ENCODE assay signal across 9 mouse cellular contexts in genomic region chr11:53762426-53762825, GRCm38 (mm10). TPM values are rescaled to one million over a fixed set of nuclear protein-coding genes. Genes with fewer than 3 reads are reported as not detected.
DNase-seq lines count a peak whose midpoint lies in the region; ATAC-seq and TF ChIP-seq lines count a peak whose summit lies in the region.
"Had no signal": no experiment of that assay in that cellular context is flagged by ENCODE, and none has a peak within 500 bp of the region (broad histone marks: within the 10 kb centered on the region; RNA-seq: fewer than 3 reads in every experiment).

No protein-coding gene starts in this region.

- H3K79me2 ChIP-seq in CH12.LX (replicated peaks; ENCODE audit: control insufficient read depth, extremely low read depth, insufficient read depth, poor library complexity, severe bottlenecking): no peaks in the 10 kb centered on the region

- peak overlapping the region; percentile 47 for H3K4me3 ChIP-seq in heart, embryonic 13.5 days
- H3K4me3 ChIP-seq in CH12.LX (replicated peaks in 1 of 3; ENCODE audit: low read depth in 2 of 3, low read length in 2 of 3, poor library complexity in 1 of 3): peak overlapping the region in 1 of 3 experiments; percentile 58
- no peak overlapping the region for H3K4me3 ChIP-seq in forebrain, embryonic 11.5 days (ENCODE audit: low read depth, low read length)
- H3K4me3 ChIP-seq in liver, embryonic 12.5 days: peak overlapping the region; percentile 55

- no peaks in the 10 kb centered on the region for H3K27me3 ChIP-seq in heart, embryonic 13.5 days (replicated peaks)
- peaks cover 7% of the 10 kb centered on the region for H3K27me3 ChIP-seq in CH12.LX (replicated peaks)
- H3K27me3 ChIP-seq in forebrain, embryonic 11.5 days (ENCODE audit: control insufficient read depth, insufficient read depth, low read length): peaks cover 9% of the 10 kb centered on the region; the same call in 1 of the 2 replicates
- peaks cover 28% of the 10 kb centered on the region for H3K27me3 ChIP-seq in liver, embryonic 12.5 days (replicated peaks)

- no peak for TF ChIP-seq POLR2A in CH12.LX (IDR thresholded peaks at IDR 0.05; ENCODE audit: low read depth, low read length)

- WGBS in heart, embryonic 13.5 days: 61% methylated on average over 2 of the region's 2 CpGs
- 73% methylated on average over 2 of the region's 2 CpGs for WGBS in forebrain, embryonic 11.5 days
- WGBS in liver, embryonic 12.5 days (ENCODE audit: insufficient replicate concordance): 52% methylated on average over 2 of the region's 2 CpGs

- H3K4me1 ChIP-seq in heart, embryonic 13.5 days: peaks cover 64% of the 10 kb centered on the region
- peaks cover 31 to 82% of the 10 kb centered on the region in 2 experiments for H3K4me1 ChIP-seq in CH12.LX (ENCODE audit: control insufficient read depth in 1 of 2, insufficient read depth in 2 of 2)
- H3K4me1 ChIP-seq in forebrain, embryonic 11.5 days (replicated peaks; ENCODE audit: control insufficient read depth, insufficient read depth, low read length): peaks cover 25% of the 10 kb centered on the region
- H3K4me1 ChIP-seq in liver, embryonic 12.5 days: peaks cover 53% of the 10 kb centered on the region

- intact Hi-C loops in heart, postnatal 14 days (cut with DNase I): no loop called here

- in situ Hi-C loops in CH12.LX (cut with MboI; ENCODE audit: low pct_ligation_motif_present, low pct_unique_long_range_greater_than_20kb, low sequenced_read_pairs): loop anchor here (5.0 kb wide), 2 partner anchors 35 to 80 kb away; no protein-coding TSS in a partner anchor

- no peak for TF ChIP-seq CTCF in CH12.LX (conservative IDR thresholded peaks at IDR 0.05 in 1 of 2, IDR thresholded peaks at IDR 0.05 in 1 of 2; ENCODE audit: low read depth in 2 of 2, low read length in 2 of 2)

- H3K9me3 ChIP-seq in heart, embryonic 13.5 days: no peaks in the 10 kb centered on the region
- no peaks in the 10 kb centered on the region for H3K9me3 ChIP-seq in CH12.LX (replicated peaks; ENCODE audit: low read length)
- H3K9me3 ChIP-seq in forebrain, embryonic 11.5 days (ENCODE audit: control insufficient read depth, low read length): no peaks in the 10 kb centered on the region
- H3K9me3 ChIP-seq in liver, embryonic 12.5 days (replicated peaks): no peaks in the 10 kb centered on the region
- H3K9me3 ChIP-seq: G1E had no signal

- no peak for TF ChIP-seq RAD21 in CH12.LX (IDR thresholded peaks at IDR 0.05; ENCODE audit: low read depth, low read length)

- H3K4me2 ChIP-seq in heart, embryonic 13.5 days: peak overlapping the region; percentile 81
- H3K4me2 ChIP-seq in CH12.LX (ENCODE audit: insufficient read depth, low read depth, poor library complexity, severe bottlenecking): peak overlapping the region; percentile 75; the same call in 1 of the 2 replicates
- H3K4me2 ChIP-seq in forebrain, embryonic 11.5 days (ENCODE audit: low read depth, low read length, severe bottlenecking): peak overlapping the region; percentile 67; the same call in 1 of the 2 replicates
- H3K4me2 ChIP-seq in liver, embryonic 12.5 days: peak overlapping the region; percentile 89

- no peak for DNase-seq in heart, postnatal 14 days
- DNase-seq in CH12.LX (ENCODE audit: extremely low read depth) (no peak), MN1 (ENCODE audit: low spot score) (no peak)
- DNase-seq in forebrain, embryonic 11.5 days (ENCODE audit: low spot score): no peak
- DNase-seq in left cerebral cortex, adult 11 months (ENCODE audit: low spot score): no peak
- DNase-seq in cerebellum, adult 8-10 months: no peak

- no peaks in the 10 kb centered on the region for H3K36me3 ChIP-seq in heart, embryonic 13.5 days
- H3K36me3 ChIP-seq in CH12.LX (replicated peaks in 1 of 2; ENCODE audit: control insufficient read depth in 1 of 2, insufficient read depth in 1 of 2, low read length in 1 of 2): no peaks in the 10 kb centered on the region
- H3K36me3 ChIP-seq in forebrain, embryonic 11.5 days (ENCODE audit: control insufficient read depth, insufficient read depth, low read length): no peaks in the 10 kb centered on the region
- no peaks in the 10 kb centered on the region for H3K36me3 ChIP-seq in liver, embryonic 12.5 days
- H3K36me3 ChIP-seq: G1E had no signal

- H3K27ac ChIP-seq in heart, embryonic 13.5 days (replicated peaks): peak overlapping the region; percentile 97
- no peak overlapping the region for H3K27ac ChIP-seq in CH12.LX (ENCODE audit: insufficient read depth, low read depth)
- no peak overlapping the region for H3K27ac ChIP-seq in forebrain, embryonic 11.5 days (ENCODE audit: low read depth, low read length)
- H3K27ac ChIP-seq in liver, embryonic 12.5 days: peak overlapping the region; percentile 42; the same call in 1 of the 2 replicates

- dilution Hi-C loops in CH12.LX (cut with MboI; ENCODE audit: extremely low pct_ligation_motif_present, extremely low pct_unique_long_range_greater_than_20kb, low sequenced_read_pairs): no loop called here

- no peak for ATAC-seq in heart, embryonic 13.5 days (ENCODE audit: extremely low read depth, insufficient number of reproducible peaks, low FRiP score, low TSS enrichment)
- no peak for ATAC-seq in forebrain, embryonic 11.5 days (replicated peaks; ENCODE audit: low FRiP score)
- ATAC-seq in liver, embryonic 12.5 days: no peak

- peak overlapping the region; percentile 84 for H3K9ac ChIP-seq in heart, embryonic 13.5 days
- H3K9ac ChIP-seq in CH12.LX (ENCODE audit: insufficient read depth, low read depth): no peak overlapping the region
- H3K9ac ChIP-seq in forebrain, embryonic 11.5 days (ENCODE audit: low read length): no peak overlapping the region
- 0 out of 2 replicates have a peak overlapping the region, but pooled peaks have one; percentile 58 for H3K9ac ChIP-seq in liver, embryonic 12.5 days

- no peak for TF ChIP-seq EP300 in CH12.LX (IDR thresholded peaks at IDR 0.05; ENCODE audit: low read length)

TF ChIP-seq in CH12.LX, 34 proteins besides CTCF, POLR2A, EP300 and RAD21:
- TF ChIP-seq JUN (IDR thresholded peaks at IDR 0.05; ENCODE audit: insufficient read depth, low read depth, low read length): no peak
- no peak for TF ChIP-seq TCF12 (IDR thresholded peaks at IDR 0.05; ENCODE audit: low read depth, low read length)
- no peak for TF ChIP-seq SIN3A (IDR thresholded peaks at IDR 0.05; ENCODE audit: low read length)
- no peak for TF ChIP-seq USF2 (conservative IDR thresholded peaks at IDR 0.05; ENCODE audit: low read depth, low read length)
- no peak for TF ChIP-seq MYC (IDR thresholded peaks at IDR 0.05; ENCODE audit: low read depth, low read length)

RNA-seq across cellular contexts. Expression of gene Irf1, which starts 7.4 kb away (rescaled TPM):
- polyA plus RNA-seq in heart, embryonic 13.5 days (2015; fragmentation: Nextera tagmentation; extraction: Ambion mirVana): 8.6 and 10.0 TPM in 2 replicates
- total RNA-seq in heart, postnatal 14 days (2021): 10 to 100 TPM; 18.4 to 19.5 TPM
- total RNA-seq in CH12.LX (2012; rRNA removed) (46.4 and 64.9 TPM in 2 replicates), CH12.LX (2014; rRNA removed) (19.8 and 23.6 TPM in 2 replicates)
- polyA plus RNA-seq in CH12.LX (2012; ENCODE audit: insufficient read length, low read depth): 17.8 and 18.2 TPM in 2 replicates
- polyA plus RNA-seq in forebrain, embryonic 11.5 days (2014; fragmentation: Nextera tagmentation; extraction: Ambion mirVana): 4.0 and 4.3 TPM in 2 replicates
- 7.3 and 7.5 TPM in 2 replicates for polyA plus RNA-seq in liver, embryonic 12.5 days (2016; fragmentation: Nextera tagmentation; extraction: Ambion mirVana)

RNA-seq across cellular contexts. Expression of gene Gm17334, which starts 10.6 kb away (rescaled TPM):
- 0.21 TPM in 1 of 2 replicates, not detected in the other for polyA plus RNA-seq in heart, embryonic 13.5 days (2015; fragmentation: Nextera tagmentation; extraction: Ambion mirVana)
- total RNA-seq in heart, postnatal 14 days (2021): not detected
- total RNA-seq in CH12.LX (2012; rRNA removed) (0.71 and 0.72 TPM in 2 replicates), CH12.LX (2014; rRNA removed) (not detected in 2 replicates)
- 0.47 and 0.57 TPM in 2 replicates for polyA plus RNA-seq in CH12.LX (2012; ENCODE audit: insufficient read length, low read depth)
- polyA plus RNA-seq in forebrain, embryonic 11.5 days (2014; fragmentation: Nextera tagmentation; extraction: Ambion mirVana): not detected in 2 replicates
- polyA plus RNA-seq in liver, embryonic 12.5 days (2016; fragmentation: Nextera tagmentation; extraction: Ambion mirVana): 0.13 TPM in 1 of 2 replicates, not detected in the other
- total RNA-seq: G1E had no signal
- polyA plus RNA-seq: G1E had no signal

RNA-seq across cellular contexts. Expression of gene Il5, which starts 41.8 kb away (rescaled TPM):
- not detected in 2 replicates for polyA plus RNA-seq in heart, embryonic 13.5 days (2015; fragmentation: Nextera tagmentation; extraction: Ambion mirVana)
- not detected for total RNA-seq in heart, postnatal 14 days (2021)
- total RNA-seq in CH12.LX (2012; rRNA removed) (not detected in 2 replicates), CH12.LX (2014; rRNA removed) (not detected in 2 replicates)
- not detected in 2 replicates for polyA plus RNA-seq in CH12.LX (2012; ENCODE audit: insufficient read length, low read depth)
- not detected in 2 replicates for polyA plus RNA-seq in forebrain, embryonic 11.5 days (2014; fragmentation: Nextera tagmentation; extraction: Ambion mirVana)
- not detected in 2 replicates for polyA plus RNA-seq in liver, embryonic 12.5 days (2016; fragmentation: Nextera tagmentation; extraction: Ambion mirVana)
- polyA plus RNA-seq: G1E had no signal

RNA-seq across cellular contexts. Expression of gene Rad50, which starts 55.3 kb away (rescaled TPM):
- polyA plus RNA-seq in heart, embryonic 13.5 days (2015; fragmentation: Nextera tagmentation; extraction: Ambion mirVana): 19.1 and 20.3 TPM in 2 replicates
- total RNA-seq in heart, postnatal 14 days (2021): 1 to 10 TPM; 8.2 to 9.4 TPM
- 45.3 and 48.2 TPM in 2 replicates for total RNA-seq in CH12.LX (2012; rRNA removed)
- total RNA-seq in CH12.LX (2014; rRNA removed): 36.0 and 39.6 TPM in 2 replicates
- polyA plus RNA-seq in CH12.LX (2012; ENCODE audit: insufficient read length, low read depth): 53.6 and 55.2 TPM in 2 replicates
- 24.3 and 27.6 TPM in 2 replicates for polyA plus RNA-seq in forebrain, embryonic 11.5 days (2014; fragmentation: Nextera tagmentation; extraction: Ambion mirVana)
- polyA plus RNA-seq in liver, embryonic 12.5 days (2016; fragmentation: Nextera tagmentation; extraction: Ambion mirVana): 25.6 TPM in 2 replicates

Comparison
In these comparisons a context has a peak if more than half of its experiments do, and no peak if none do; other contexts are left out.
1. H3K27ac ChIP-seq: peak in heart, embryonic 13.5 days (single experiment) and liver, embryonic 12.5 days (single experiment); none in CH12.LX (single experiment) and forebrain, embryonic 11.5 days (single experiment).
2. H3K9ac ChIP-seq: peak in heart, embryonic 13.5 days (single experiment) and liver, embryonic 12.5 days (single experiment); none in CH12.LX (single experiment) and forebrain, embryonic 11.5 days (single experiment).
3. Peak in every context shown above with its lines, with median percentiles within 50 percentile points of each other: H3K4me2 ChIP-seq.